Mouse (Mus musculus): ENCODE measurements at regions not wholly inside any gene's neighbourhood (a gene's known extent, or its start where the extent isn't known, plus 50 kb on each side); places are given as distances from the start of the nearest gene placed in this dataset.

DNA sequence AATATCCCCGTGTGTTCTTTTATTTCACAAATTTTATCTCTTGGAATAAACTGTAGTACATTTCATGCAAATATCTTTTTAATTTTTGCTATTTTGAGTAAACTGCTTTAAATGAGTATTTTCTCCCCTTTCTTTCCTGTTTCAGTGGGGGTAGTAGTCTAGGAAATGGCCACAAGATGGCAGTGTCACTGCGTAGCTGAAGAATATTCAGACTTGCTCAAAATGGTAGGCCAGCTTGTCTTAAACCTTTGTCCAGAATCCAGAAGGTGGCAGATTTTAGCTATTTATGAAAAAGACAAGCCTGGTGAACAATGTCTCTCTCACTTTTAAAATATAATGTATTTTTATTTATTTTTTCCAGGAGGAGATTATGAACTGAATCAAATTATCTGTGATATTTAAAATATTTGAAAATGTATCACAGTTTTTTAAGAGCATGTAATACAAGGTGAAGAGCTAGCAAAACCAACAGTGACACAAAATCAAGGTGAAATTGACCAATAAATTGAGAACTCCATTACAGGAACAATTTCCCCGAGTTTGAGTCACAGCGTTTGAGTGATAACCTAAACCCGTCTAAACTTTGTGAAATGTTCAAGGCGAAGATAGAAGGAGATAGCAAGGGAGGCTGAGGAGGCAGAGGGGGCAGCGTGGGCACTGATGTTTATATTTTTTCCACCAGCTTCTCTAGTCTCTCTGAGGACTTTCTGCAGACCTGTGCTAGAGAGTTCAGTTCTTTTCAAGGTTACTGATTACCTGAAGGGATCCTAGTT lies 285.5 kb downstream of the Olfm4 start:
- no peak for TF ChIP-seq CTCF (IDR thresholded peaks at IDR 0.05; ENCODE audit: borderline replicate concordance, insufficient read depth, low read length)
- no peak for TF ChIP-seq POLR2A (IDR thresholded peaks at IDR 0.05; ENCODE audit: low read depth, low read length)
